Mouse (Mus musculus) heart, postnatal 0 days (tissue): ENCODE data around the gene St5.

Experiments
- CTCF ChIP-seq: IDR thresholded peaks from 2 replicates; pipeline ENCODE4 v1.5.1; 2016; ENCODE audit warnings: antibody characterized with exemption, control low read depth, low read depth
- EP300 ChIP-seq: IDR thresholded peaks from 2 replicates; pipeline ENCODE4 v1.6.1; 2016; ENCODE audit warnings: antibody characterized with exemption, low read depth

DNA sequence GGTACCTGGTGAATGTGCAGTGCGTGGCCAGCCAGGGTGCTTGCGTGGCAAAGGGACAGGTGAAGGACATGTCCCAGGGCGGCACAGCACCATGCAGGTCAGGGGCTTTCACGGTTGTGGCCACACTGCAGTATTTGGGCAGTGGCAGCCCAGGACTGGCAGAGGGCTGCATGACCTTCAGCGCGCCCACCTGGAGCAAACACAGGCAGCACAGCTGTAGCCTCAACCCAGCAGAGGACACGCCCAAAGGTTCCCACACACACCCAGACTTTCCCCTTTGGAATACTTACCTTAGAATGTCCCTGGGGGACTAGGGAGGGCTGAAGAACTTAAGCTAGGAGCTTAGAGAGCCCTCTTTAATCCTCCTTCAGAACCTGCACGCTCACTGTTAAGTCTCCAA is 19.7 kb upstream of the St5 start:
- TF ChIP-seq CTCF (no peak), EP300 (no peak)
